Comparison of ENCODE assay signal across 26 mouse cellular contexts in genomic region chr12:9660299-9660698, GRCm38 (mm10).
DNase-seq lines count a peak whose midpoint lies in the region; ATAC-seq and TF ChIP-seq lines count a peak whose summit lies in the region.
"Had no signal": no experiment of that assay in that cellular context is flagged by ENCODE, and none has a peak within 500 bp of the region (broad histone marks: within the 10 kb centered on the region; RNA-seq: fewer than 3 reads in every experiment).

No protein-coding gene starts in this region.

- no peaks in the 10 kb centered on the region; the same call in 1 of the 2 replicates for H3K4me1 ChIP-seq in kidney, adult 2 months (ENCODE audit: control insufficient read depth, insufficient read depth, low read length)
- peaks cover 9% of the 10 kb centered on the region; the same call in 1 of the 2 replicates for H3K4me1 ChIP-seq in kidney, embryonic 14.5 days (ENCODE audit: control insufficient read depth, insufficient read depth, low read length)
- peaks cover 8% of the 10 kb centered on the region; the same call in 1 of the 2 replicates for H3K4me1 ChIP-seq in lung, postnatal 0 days (ENCODE audit: insufficient read depth, low read depth, low read length)
- H3K4me1 ChIP-seq: forebrain, embryonic 10.5 days; forebrain, embryonic 13.5 days; heart, embryonic 10.5 days had no signal

- DNase-seq in kidney, adult 2 months: peak; percentile 57
- peak; percentile 3 to 13 for DNase-seq in kidney, postnatal 36 days
- DNase-seq in kidney, adult 18-20 months: no peak
- DNase-seq in lung, postnatal 0 days (ENCODE audit: low spot score): peak; percentile 62
- DNase-seq in lung, postnatal 4 days: no peak
- DNase-seq in spleen, postnatal 36 days (ENCODE audit: low spot score in 2 of 2): no peak
- DNase-seq: adrenal gland, postnatal 10 days; adrenal gland, postnatal 36 days; B cell, adult 2 months; cerebellum, adult 18-20 months; cerebellum, adult 9-10 months; cerebellum, postnatal 14 days; gastrocnemius, postnatal 10 days; gastrocnemius, postnatal 36 days; heart, adult 2 months; heart, postnatal 14 days; heart, postnatal 4 days had no signal

- TF ChIP-seq CTCF in kidney, adult 2 months (conservative IDR thresholded peaks at IDR 0.05; ENCODE audit: insufficient read depth, insufficient read length, low read depth, low read length): no peak
- no peak for TF ChIP-seq CTCF in lung, postnatal 0 days (IDR thresholded peaks at IDR 0.05)

- H3K9ac ChIP-seq in kidney, embryonic 14.5 days (ENCODE audit: low read depth, low read length): no peak overlapping the region
- H3K9ac ChIP-seq in lung, postnatal 0 days (replicated peaks; ENCODE audit: low read depth): no peak overlapping the region
- H3K9ac ChIP-seq: forebrain, embryonic 13.5 days; heart, embryonic 13.5 days had no signal

- WGBS in kidney, adult 2 months: 15% methylated on average over 1 of the region's 1 CpGs
- 42% methylated on average over 1 of the region's 1 CpGs for WGBS in kidney, embryonic 14.5 days
- WGBS in lung, postnatal 0 days: 12% methylated on average over 1 of the region's 1 CpGs

- TF ChIP-seq POLR2A in kidney, adult 2 months (IDR thresholded peaks at IDR 0.05; ENCODE audit: low read depth, low read length): no peak

- H3K9me3 ChIP-seq in kidney, embryonic 14.5 days (ENCODE audit: control insufficient read depth, low read length): no peaks in the 10 kb centered on the region
- no peaks in the 10 kb centered on the region for H3K9me3 ChIP-seq in lung, postnatal 0 days (ENCODE audit: low read length)
- H3K9me3 ChIP-seq: forebrain, embryonic 10.5 days; forebrain, embryonic 13.5 days; G1E; heart, embryonic 10.5 days; heart, embryonic 13.5 days had no signal

- ATAC-seq in kidney, embryonic 14.5 days (ENCODE audit: low FRiP score, low TSS enrichment): no peak
- ATAC-seq in lung, postnatal 0 days: peak; percentile 47; the same call in 1 of the 2 replicates
- ATAC-seq: forebrain, embryonic 13.5 days; forebrain, embryonic 16.5 days; Patski had no signal

- H3K36me3 ChIP-seq in kidney, adult 2 months (ENCODE audit: control insufficient read depth, insufficient read depth, low read length): no peaks in the 10 kb centered on the region
- H3K36me3 ChIP-seq in kidney, embryonic 14.5 days (ENCODE audit: control insufficient read depth, insufficient read depth, low read length): no peaks in the 10 kb centered on the region
- H3K36me3 ChIP-seq in lung, postnatal 0 days (ENCODE audit: insufficient read depth, low read length): no peaks in the 10 kb centered on the region
- H3K36me3 ChIP-seq: forebrain, embryonic 10.5 days; G1E; heart, embryonic 10.5 days; heart, embryonic 13.5 days had no signal

- H3K4me3 ChIP-seq in kidney, adult 2 months (ENCODE audit: insufficient read depth, low read depth, low read length): no peak overlapping the region
- H3K4me3 ChIP-seq in kidney, embryonic 14.5 days (ENCODE audit: low read length): no peak overlapping the region
- H3K4me3 ChIP-seq in lung, postnatal 0 days (ENCODE audit: low read depth, low read length): no peak overlapping the region
- H3K4me3 ChIP-seq: forebrain, embryonic 10.5 days; forebrain, embryonic 13.5 days; heart, adult 2 months; heart, embryonic 10.5 days; heart, embryonic 13.5 days had no signal

- H3K27me3 ChIP-seq in kidney, adult 2 months (replicated peaks; ENCODE audit: control insufficient read depth, insufficient read depth, low read length): no peaks in the 10 kb centered on the region
- H3K27me3 ChIP-seq in kidney, embryonic 14.5 days (ENCODE audit: control insufficient read depth, insufficient read depth, low read length): no peaks in the 10 kb centered on the region
- H3K27me3 ChIP-seq in lung, postnatal 0 days (replicated peaks; ENCODE audit: insufficient read depth, low read length): no peaks in the 10 kb centered on the region
- H3K27me3 ChIP-seq: CH12.LX; forebrain, embryonic 13.5 days; heart, embryonic 13.5 days; Patski had no signal

- no peak overlapping the region for H3K27ac ChIP-seq in kidney, adult 2 months (ENCODE audit: insufficient read depth, low read depth, low read length)
- H3K27ac ChIP-seq in kidney, embryonic 14.5 days (ENCODE audit: low read depth, low read length): no peak overlapping the region
- no peak overlapping the region for H3K27ac ChIP-seq in lung, postnatal 0 days (ENCODE audit: low read length)
- H3K27ac ChIP-seq: forebrain, embryonic 10.5 days; forebrain, embryonic 13.5 days; heart, adult 2 months; heart, embryonic 10.5 days; heart, embryonic 13.5 days had no signal

- no peak for TF ChIP-seq EP300 in lung, postnatal 0 days (IDR thresholded peaks at IDR 0.05)

- H3K4me2 ChIP-seq in kidney, embryonic 14.5 days (replicated peaks; ENCODE audit: low read depth, low read length): no peak overlapping the region
- no peak overlapping the region for H3K4me2 ChIP-seq in lung, postnatal 0 days (replicated peaks; ENCODE audit: low read depth, low read length)
- H3K4me2 ChIP-seq: forebrain, embryonic 13.5 days; heart, embryonic 13.5 days had no signal

Comparison
In these comparisons a context has a peak if more than half of its experiments do, and no peak if none do; other contexts are left out.
1. DNase-seq: peak in kidney, adult 2 months (single experiment), kidney, postnatal 36 days (2 of 2) and lung, postnatal 0 days (single experiment); none in kidney, adult 18-20 months (single experiment), lung, postnatal 4 days (0 of 2) and spleen, postnatal 36 days (0 of 2).